Mouse (Mus musculus): ENCODE measurements at regions not wholly inside any gene's neighbourhood (a gene's known extent, or its start where the extent isn't known, plus 50 kb on each side); places are given as distances from the start of the nearest gene placed in this dataset.

DNA sequence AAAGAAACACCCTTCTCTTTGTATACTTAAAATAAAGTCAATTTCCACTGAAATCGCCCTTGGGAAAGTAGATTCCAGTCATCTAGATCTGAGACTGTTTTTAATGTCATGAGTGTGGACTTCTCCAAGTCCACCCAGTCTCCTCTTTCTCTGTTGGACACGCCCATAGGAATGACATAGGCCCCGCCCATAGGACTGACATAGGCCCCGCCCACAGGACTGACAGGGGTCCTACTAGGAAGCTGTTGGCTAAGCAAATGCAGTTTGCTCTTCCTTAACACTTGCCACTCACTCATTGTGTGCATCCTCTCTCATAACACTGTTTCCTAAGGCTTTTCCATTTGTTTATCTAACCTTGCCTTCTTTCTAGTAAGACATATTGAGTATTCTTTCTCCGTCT is 129.3 kb downstream of the Nkx6-1 start:
- TF ChIP-seq EP300 (IDR thresholded peaks at IDR 0.05; ENCODE audit: insufficient read depth, low read depth, low read length) (no peak), CTCF (IDR thresholded peaks at IDR 0.05) (no peak)
